Mouse (Mus musculus): Measurements from ENCODE around the gene En1. TPM values are rescaled to one million over a fixed set of nuclear protein-coding genes. Genes with fewer than 3 reads are reported as not detected.

Gene En1
- polyA plus RNA-seq, 1 experiment from 2014 or later: 2.7 TPM

- H3K27ac ChIP-seq: peak overlapping the region; percentile 62; the same call in 1 of the 2 replicates
- ATAC-seq (ENCODE audit: low FRiP score): no peak
- H3K27me3 ChIP-seq (ENCODE audit: control insufficient read depth, insufficient read depth, low read length): peaks cover 90% of the 10 kb centered on the region
- H3K9me3 ChIP-seq (ENCODE audit: control insufficient read depth, low read length): no peaks in the 10 kb centered on the region
- H3K4me2 ChIP-seq (replicated peaks): peak overlapping the region; percentile 56
- peak overlapping the region; percentile 30; the same call in 1 of the 2 replicates for H3K9ac ChIP-seq
- no peaks in the 10 kb centered on the region for H3K36me3 ChIP-seq (replicated peaks; ENCODE audit: control insufficient read depth, insufficient read depth)
- H3K4me3 ChIP-seq (replicated peaks; ENCODE audit: low read length): peak overlapping the region; percentile 39; the same call in 1 of the 2 replicates
- 3% methylated on average over 16 of the region's 16 CpGs for WGBS
- no peaks in the 10 kb centered on the region for H3K4me1 ChIP-seq (replicated peaks; ENCODE audit: control insufficient read depth, insufficient read depth, low read length)
- no peak for DNase-seq (ENCODE audit: low spot score)
These were observed 3.9 kb upstream of the En1 start for GRCm38 (mm10) chr1:120598196-120598940.

DNA sequence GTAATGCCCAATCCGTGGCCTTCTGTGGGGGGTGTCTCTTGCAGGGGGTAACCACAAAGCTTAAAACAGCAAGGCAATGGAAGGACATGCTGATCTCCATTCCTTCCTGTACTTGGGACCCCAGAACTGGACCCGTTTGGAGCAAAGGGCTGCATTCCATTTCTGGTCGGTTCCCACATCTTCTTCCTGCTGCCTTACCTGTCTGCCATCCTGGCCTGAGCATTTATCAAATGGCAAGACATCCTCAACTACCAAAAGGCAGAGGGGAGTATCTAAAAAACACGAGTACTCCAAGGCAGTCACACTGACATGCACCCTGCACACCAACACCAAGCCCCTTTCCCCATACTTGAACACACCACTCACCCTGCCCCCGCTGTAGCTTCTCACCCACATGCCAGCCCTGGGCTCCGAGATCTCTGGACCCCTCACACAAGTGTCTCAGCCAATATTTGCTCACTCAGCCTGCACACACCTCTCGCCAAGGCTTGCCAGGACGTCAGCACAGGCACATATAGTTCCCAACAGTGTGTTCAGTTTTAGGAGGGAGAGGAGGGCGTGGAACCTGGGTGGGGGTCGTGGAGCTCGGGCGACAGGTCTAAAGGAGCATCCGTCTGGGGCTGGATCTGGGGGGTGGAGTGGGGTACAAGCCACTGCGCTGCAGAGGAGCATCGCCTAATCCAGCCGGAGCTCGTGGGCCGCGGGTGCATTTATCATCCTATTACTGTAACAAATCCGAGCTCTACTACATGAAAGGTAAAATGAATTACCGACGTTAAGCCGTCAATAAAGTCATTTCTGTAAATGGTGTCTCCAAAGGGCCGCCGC, 2.7 kb upstream of the En1 start:
- H3K9me3 ChIP-seq (ENCODE audit: control insufficient read depth, low read length): no peaks in the 10 kb centered on the region
- peak overlapping the region; percentile 39 for H3K4me3 ChIP-seq (replicated peaks; ENCODE audit: low read length)
- WGBS: under 1% methylated on average over 25 of the region's 25 CpGs
- peak overlapping the region; percentile 56 for H3K4me2 ChIP-seq (replicated peaks)
- peak overlapping the region; percentile 62 for H3K27ac ChIP-seq
- H3K4me1 ChIP-seq (replicated peaks; ENCODE audit: control insufficient read depth, insufficient read depth, low read length): no peaks in the 10 kb centered on the region
- 0 out of 2 replicates have a peak, but pooled peaks have one; percentile 18 for ATAC-seq (ENCODE audit: low FRiP score)
- H3K27me3 ChIP-seq (ENCODE audit: control insufficient read depth, insufficient read depth, low read length): peaks cover 85% of the 10 kb centered on the region
- DNase-seq (ENCODE audit: low spot score): no peak
- peak overlapping the region; percentile 41 for H3K9ac ChIP-seq
- no peaks in the 10 kb centered on the region for H3K36me3 ChIP-seq (replicated peaks; ENCODE audit: control insufficient read depth, insufficient read depth)

- DNase-seq (ENCODE audit: low spot score) (peak; percentile 55), ATAC-seq (ENCODE audit: low FRiP score) (peak; percentile 18)
- WGBS: 1% methylated on average over 25 of the region's 25 CpGs
- H3K4me3 ChIP-seq (replicated peaks; ENCODE audit: low read length): peak overlapping the region; percentile 39
- peaks cover 85% of the 10 kb centered on the region for H3K27me3 ChIP-seq (ENCODE audit: control insufficient read depth, insufficient read depth, low read length)
- H3K27ac ChIP-seq: peak overlapping the region; percentile 62
- no peaks in the 10 kb centered on the region for H3K4me1 ChIP-seq (replicated peaks; ENCODE audit: control insufficient read depth, insufficient read depth, low read length)
- peak overlapping the region; percentile 41 for H3K9ac ChIP-seq
- peak overlapping the region; percentile 56 for H3K4me2 ChIP-seq (replicated peaks)
- no peaks in the 10 kb centered on the region for H3K36me3 ChIP-seq (replicated peaks; ENCODE audit: control insufficient read depth, insufficient read depth)
- H3K9me3 ChIP-seq (ENCODE audit: control insufficient read depth, low read length): no peaks in the 10 kb centered on the region
These were observed 2.1 kb upstream of the En1 start for GRCm38 (mm10) chr1:120600149-120600445.

GRCm38 (mm10) chr1:120600516-120601252, 1.5 kb upstream of the En1 start:
- peaks cover 85% of the 10 kb centered on the region for H3K27me3 ChIP-seq (ENCODE audit: control insufficient read depth, insufficient read depth, low read length)
- H3K36me3 ChIP-seq (replicated peaks; ENCODE audit: control insufficient read depth, insufficient read depth): no peaks in the 10 kb centered on the region
- no peaks in the 10 kb centered on the region for H3K4me1 ChIP-seq (replicated peaks; ENCODE audit: control insufficient read depth, insufficient read depth, low read length)
- peak overlapping the region; percentile 39 for H3K4me3 ChIP-seq (replicated peaks; ENCODE audit: low read length)
- no peaks in the 10 kb centered on the region for H3K9me3 ChIP-seq (ENCODE audit: control insufficient read depth, low read length)
- H3K9ac ChIP-seq: peak overlapping the region; percentile 41
- DNase-seq (ENCODE audit: low spot score) (no peak), ATAC-seq (ENCODE audit: low FRiP score) (no peak)
- H3K27ac ChIP-seq: no peak overlapping the region
- WGBS: 2% methylated on average over 19 of the region's 19 CpGs
- H3K4me2 ChIP-seq (replicated peaks): peak overlapping the region; percentile 56

- no peak for ATAC-seq (ENCODE audit: low FRiP score)
- Histone ChIP-seq H3K27ac (no peak overlapping the region), H3K4me3 (replicated peaks; ENCODE audit: low read length) (peak overlapping the region; percentile 39)
These were observed 873 bp upstream of the En1 start for GRCm38 (mm10) chr1:120601253-120601836.

GRCm38 (mm10) chr1:120602876-120603655, 848 bp downstream of the En1 start:
- H3K36me3 ChIP-seq (replicated peaks; ENCODE audit: control insufficient read depth, insufficient read depth): no peaks in the 10 kb centered on the region
- peaks cover 80% of the 10 kb centered on the region for H3K27me3 ChIP-seq (ENCODE audit: control insufficient read depth, insufficient read depth, low read length)
- H3K9me3 ChIP-seq (ENCODE audit: control insufficient read depth, low read length): no peaks in the 10 kb centered on the region
- H3K27ac ChIP-seq: peak overlapping the region; percentile 81
- peak overlapping the region; percentile 39 for H3K4me3 ChIP-seq (replicated peaks; ENCODE audit: low read length)
- under 1% methylated on average over 54 of the region's 83 CpGs for WGBS
- ATAC-seq (ENCODE audit: low FRiP score) (no peak), DNase-seq (ENCODE audit: low spot score) (no peak)
- peak overlapping the region; percentile 56 for H3K4me2 ChIP-seq (replicated peaks)
- H3K9ac ChIP-seq: peak overlapping the region; percentile 65
- H3K4me1 ChIP-seq (replicated peaks; ENCODE audit: control insufficient read depth, insufficient read depth, low read length): no peaks in the 10 kb centered on the region

More at GRCm38 (mm10) chr1:120601253-120601836, 873 bp upstream of the En1 start:
- peaks cover 85% of the 10 kb centered on the region for H3K27me3 ChIP-seq (ENCODE audit: control insufficient read depth, insufficient read depth, low read length)
- H3K9me3 ChIP-seq (ENCODE audit: control insufficient read depth, low read length): no peaks in the 10 kb centered on the region
- no peaks in the 10 kb centered on the region for H3K36me3 ChIP-seq (replicated peaks; ENCODE audit: control insufficient read depth, insufficient read depth)
- no peaks in the 10 kb centered on the region for H3K4me1 ChIP-seq (replicated peaks; ENCODE audit: control insufficient read depth, insufficient read depth, low read length)
- peak overlapping the region; percentile 56 for H3K4me2 ChIP-seq (replicated peaks)
- peak overlapping the region; percentile 41 for H3K9ac ChIP-seq
- 3% methylated on average over 16 of the region's 16 CpGs for WGBS
- DNase-seq (ENCODE audit: low spot score): no peak

- Histone ChIP-seq H3K4me1 (replicated peaks; ENCODE audit: control insufficient read depth, insufficient read depth, low read length) (no peaks in the 10 kb centered on the region), H3K36me3 (replicated peaks; ENCODE audit: control insufficient read depth, insufficient read depth) (no peaks in the 10 kb centered on the region), H3K4me2 (replicated peaks) (peak overlapping the region; percentile 56), H3K27me3 (ENCODE audit: control insufficient read depth, insufficient read depth, low read length) (peaks cover 80% of the 10 kb centered on the region), H3K27ac (peak overlapping the region; percentile 81), H3K4me3 (replicated peaks; ENCODE audit: low read length) (peak overlapping the region; percentile 39), H3K9ac (peak overlapping the region; percentile 65), H3K9me3 (ENCODE audit: control insufficient read depth, low read length) (no peaks in the 10 kb centered on the region)
- under 1% methylated on average over 35 of the region's 35 CpGs for WGBS
- ATAC-seq (ENCODE audit: low FRiP score): no peak
- DNase-seq (ENCODE audit: low spot score): no peak
These were observed 1.4 kb downstream of the En1 start for GRCm38 (mm10) chr1:120603656-120604051.

DNA sequence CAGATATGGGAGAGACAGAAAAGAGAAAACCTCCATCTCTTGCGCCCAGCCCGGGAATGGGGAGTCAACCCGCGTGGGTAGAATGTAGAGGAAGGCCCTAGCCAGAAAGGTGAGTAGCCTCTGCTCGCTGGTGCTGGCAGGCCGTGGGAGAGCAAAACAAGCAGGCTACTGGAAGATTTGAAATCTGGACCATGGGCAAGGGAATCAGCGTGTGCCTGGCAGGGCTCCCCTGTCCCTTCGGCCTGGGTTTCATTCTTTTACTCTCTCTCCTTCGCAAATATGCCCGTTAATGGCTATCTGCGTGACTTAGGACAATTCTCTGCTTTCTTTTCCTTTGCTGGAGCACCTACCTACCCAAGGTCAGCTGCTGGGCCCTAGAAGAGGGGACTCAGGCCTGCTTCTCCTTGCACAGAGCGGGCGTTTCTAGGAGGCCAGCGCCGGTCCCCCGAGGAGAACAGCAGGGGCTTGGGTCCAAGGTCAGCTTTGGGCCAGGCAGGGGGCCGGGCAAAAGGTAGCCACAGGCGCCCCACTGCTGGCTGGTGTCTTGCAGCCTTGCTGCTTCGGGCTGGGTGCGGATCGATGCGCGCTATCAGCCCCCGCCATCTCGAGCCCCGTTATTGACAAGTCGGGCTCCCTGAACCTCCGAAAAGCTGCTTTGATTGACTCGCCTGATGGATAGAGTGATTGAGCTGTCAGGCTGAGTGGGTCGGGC, 2.4 kb downstream of the En1 start:
- peak overlapping the region; percentile 39 for H3K4me3 ChIP-seq (replicated peaks; ENCODE audit: low read length)
- H3K36me3 ChIP-seq (replicated peaks; ENCODE audit: control insufficient read depth, insufficient read depth): no peaks in the 10 kb centered on the region
- no peaks in the 10 kb centered on the region for H3K9me3 ChIP-seq (ENCODE audit: control insufficient read depth, low read length)
- peak overlapping the region; percentile 81 for H3K27ac ChIP-seq
- no peaks in the 10 kb centered on the region for H3K4me1 ChIP-seq (replicated peaks; ENCODE audit: control insufficient read depth, insufficient read depth, low read length)
- peak overlapping the region; percentile 65 for H3K9ac ChIP-seq
- DNase-seq (ENCODE audit: low spot score) (no peak), ATAC-seq (ENCODE audit: low FRiP score) (no peak)
- H3K4me2 ChIP-seq (replicated peaks): peak overlapping the region; percentile 56
- WGBS: 3% methylated on average over 30 of the region's 30 CpGs
- peaks cover 80% of the 10 kb centered on the region for H3K27me3 ChIP-seq (ENCODE audit: control insufficient read depth, insufficient read depth, low read length)
